Mouse (Mus musculus): Measurements from ENCODE around the gene Mup9.
"Not testable (repeated sequence)": the region's sequence is repeated elsewhere in the genome, so short reads cannot be mapped to it uniquely, and the experiment has no call there.

GRCm38 (mm10) chr4:60421852-60422251 lies at the start of gene Mup9:
- TF ChIP-seq CTCF (IDR thresholded peaks at IDR 0.05; ENCODE audit: control insufficient read depth, insufficient read depth, insufficient read length); MYOD1 (IDR thresholded peaks at IDR 0.05; ENCODE audit: control insufficient read depth, insufficient read length, low read depth); MAX (IDR thresholded peaks at IDR 0.05); USF1 (IDR thresholded peaks at IDR 0.05; ENCODE audit: low read depth); MYOG (IDR thresholded peaks at IDR 0.05; ENCODE audit: control insufficient read depth, extremely low read depth, insufficient read length): not testable (repeated sequence)

Data from C2C12 (cell line).